Mouse (Mus musculus): Measurements from ENCODE around the gene Mrtfb.

DNA sequence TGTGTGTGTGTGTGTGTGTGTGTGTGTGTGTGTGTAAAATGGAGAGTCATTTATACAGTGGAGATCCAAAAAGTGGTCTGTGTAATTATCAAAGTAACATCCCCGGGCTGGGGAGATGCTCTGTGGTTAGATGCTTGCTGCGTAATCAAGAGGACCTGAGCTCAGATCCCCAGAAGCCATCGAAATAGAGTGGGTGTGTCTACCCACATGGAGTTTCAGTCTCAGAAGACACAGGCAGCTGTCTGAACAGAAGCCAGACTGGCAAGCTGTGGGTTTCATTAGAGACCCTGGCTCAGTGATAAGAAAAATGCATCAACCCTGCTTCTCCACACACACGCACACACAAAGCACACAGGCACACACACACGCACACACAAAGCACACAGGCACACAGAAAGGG lies 171.8 kb downstream of the Mrtfb start:
- TF ChIP-seq GATA1 (IDR thresholded peaks at IDR 0.05; ENCODE audit: borderline replicate concordance, low read length) (no peak), CTCF (IDR thresholded peaks at IDR 0.05; ENCODE audit: low read depth, low read length) (no peak), TAL1 (conservative IDR thresholded peaks at IDR 0.05; ENCODE audit: low read depth, low read length) (no peak), GATA2 (IDR thresholded peaks at IDR 0.05; ENCODE audit: borderline replicate concordance, low read depth, low read length) (no peak)
